8 mouse cellular contexts compared by ENCODE assay signal in the genomic region with DNA sequence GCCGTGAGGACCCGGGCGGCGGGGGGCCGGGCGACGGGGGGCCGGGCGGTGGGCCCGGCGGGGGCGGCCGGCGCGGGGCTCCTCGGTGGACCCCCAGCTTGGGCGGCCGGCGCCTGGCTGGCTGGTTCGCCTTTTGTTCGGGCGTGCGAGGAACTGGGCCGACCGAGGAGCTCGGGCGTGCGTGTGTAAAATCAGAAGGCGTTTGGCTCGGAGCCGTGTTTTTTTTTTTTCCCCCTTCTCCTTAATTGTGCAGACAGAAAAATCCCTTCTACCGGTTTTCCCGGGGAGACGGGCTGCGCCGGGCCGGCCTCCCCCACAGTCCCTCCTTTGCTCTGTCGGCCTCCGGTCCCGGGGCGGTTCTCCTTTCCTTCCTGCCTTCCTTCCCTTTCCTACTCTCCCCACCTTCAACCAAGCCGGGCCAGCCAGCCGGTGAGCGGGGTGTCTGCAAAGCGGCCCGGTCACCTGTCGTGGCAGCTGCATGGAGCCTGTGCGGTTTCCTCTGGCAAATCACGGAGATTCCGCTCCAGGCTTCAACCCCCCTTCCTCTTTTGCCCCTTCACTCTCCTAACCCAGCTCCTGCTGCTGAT. TPM values are rescaled to one million over a fixed set of nuclear protein-coding genes. Genes with fewer than 3 reads are reported as not detected.
DNase-seq lines count a peak whose midpoint lies in the region; ATAC-seq and TF ChIP-seq lines count a peak whose summit lies in the region.

No protein-coding gene starts in this region.

- H3K4me2 ChIP-seq in heart, embryonic 13.5 days = peak overlapping the region; percentile 75
- H3K4me2 ChIP-seq in liver, embryonic 16.5 days (ENCODE audit: low read depth, low read length) = peak overlapping the region; percentile 84
- peak overlapping the region; percentile 87 for H3K4me2 ChIP-seq in neural tube, embryonic 13.5 days

- TF ChIP-seq CTCF in embryonic fibroblast, embryonic 13.5 days (IDR thresholded peaks at IDR 0.05; ENCODE audit: borderline replicate concordance, insufficient read depth, low read length) = no peak

- peak overlapping the region; percentile 98 for H3K4me3 ChIP-seq in embryonic fibroblast, embryonic 13.5 days (ENCODE audit: insufficient read depth, low read length)
- peak overlapping the region; percentile 89 for H3K4me3 ChIP-seq in heart, embryonic 13.5 days
- H3K4me3 ChIP-seq in liver, embryonic 16.5 days (ENCODE audit: low read depth, low read length) = peak overlapping the region; percentile 72
- peak overlapping the region; percentile 85 for H3K4me3 ChIP-seq in neural tube, embryonic 13.5 days

- no peak; the same call in 1 of the 2 replicates for TF ChIP-seq POLR2A in embryonic fibroblast, embryonic 13.5 days (IDR thresholded peaks at IDR 0.05; ENCODE audit: low read depth, low read length)

- WGBS in heart, embryonic 13.5 days = under 1% methylated on average over 49 of the region's 50 CpGs
- under 1% methylated on average over 41 of the region's 50 CpGs for WGBS in liver, embryonic 16.5 days (ENCODE audit: insufficient replicate concordance)
- 0% methylated on average over 31 of the region's 50 CpGs for WGBS in neural tube, embryonic 13.5 days

- peak overlapping the region; percentile 98 for H3K9ac ChIP-seq in heart, embryonic 13.5 days
- peak overlapping the region; percentile 74 for H3K9ac ChIP-seq in liver, embryonic 16.5 days (ENCODE audit: low read depth, low read length)
- H3K9ac ChIP-seq in neural tube, embryonic 13.5 days = peak overlapping the region; percentile 99

- no peaks in the 10 kb centered on the region for H3K9me3 ChIP-seq in heart, embryonic 13.5 days
- H3K9me3 ChIP-seq in liver, embryonic 16.5 days (replicated peaks; ENCODE audit: control insufficient read depth, low read length) = no peaks in the 10 kb centered on the region
- H3K9me3 ChIP-seq in neural tube, embryonic 13.5 days = no peaks in the 10 kb centered on the region

- peaks cover 9% of the 10 kb centered on the region; the same call in 1 of the 2 replicates for H3K27me3 ChIP-seq in heart, embryonic 13.5 days (replicated peaks)
- peaks cover 29% of the 10 kb centered on the region for H3K27me3 ChIP-seq in liver, embryonic 16.5 days (ENCODE audit: control insufficient read depth, insufficient read depth, low read depth, low read length)
- H3K27me3 ChIP-seq in neural tube, embryonic 13.5 days = 0 out of 2 replicates have a peak, but pooled peaks cover 3% of the 10 kb centered on the region

- no peak for ATAC-seq in heart, embryonic 13.5 days (ENCODE audit: extremely low read depth, insufficient number of reproducible peaks, low FRiP score, low TSS enrichment)
- no peak for ATAC-seq in liver, embryonic 16.5 days (ENCODE audit: low read depth)
- ATAC-seq in neural tube, embryonic 13.5 days (ENCODE audit: low read depth) = peak; percentile 66

- peak overlapping the region; percentile 80 for H3K27ac ChIP-seq in embryonic fibroblast, embryonic 13.5 days (ENCODE audit: insufficient read depth, low read length)
- H3K27ac ChIP-seq in heart, embryonic 13.5 days (replicated peaks) = peak overlapping the region; percentile 95
- peak overlapping the region; percentile 28; the same call in 1 of the 2 replicates for H3K27ac ChIP-seq in liver, embryonic 16.5 days (ENCODE audit: low read length)
- peak overlapping the region; percentile 99 for H3K27ac ChIP-seq in neural tube, embryonic 13.5 days (replicated peaks)

- DNase-seq in CD4-positive, CD25-positive, alpha-beta regulatory T cell, adult 2 months (ENCODE audit: low read depth, low spot score) = peak; percentile 53
- DNase-seq in brain, adult 2 months (ENCODE audit: low read depth, low spot score) = peak; percentile 73
- DNase-seq in kidney, postnatal 10 days = peak; percentile 73
- DNase-seq in testis, postnatal 14 days (ENCODE audit: low spot score) = peak; percentile 57

- H3K36me3 ChIP-seq in heart, embryonic 13.5 days = peaks cover 10% of the 10 kb centered on the region
- no peaks in the 10 kb centered on the region for H3K36me3 ChIP-seq in liver, embryonic 16.5 days (ENCODE audit: control insufficient read depth, insufficient read depth)
- H3K36me3 ChIP-seq in neural tube, embryonic 13.5 days = peaks cover 12% of the 10 kb centered on the region

- H3K4me1 ChIP-seq in embryonic fibroblast, embryonic 13.5 days (ENCODE audit: control insufficient read depth, insufficient read depth, low read length) = peaks cover 6% of the 10 kb centered on the region
- H3K4me1 ChIP-seq in heart, embryonic 13.5 days = peaks cover 24% of the 10 kb centered on the region
- peaks cover 2% of the 10 kb centered on the region for H3K4me1 ChIP-seq in liver, embryonic 16.5 days (ENCODE audit: control insufficient read depth, low read depth, low read length)
- H3K4me1 ChIP-seq in neural tube, embryonic 13.5 days (replicated peaks) = peaks cover 45% of the 10 kb centered on the region

RNA-seq across cellular contexts. Expression of a gene that starts 0.9 kb away (rescaled TPM):
- polyA plus RNA-seq in embryonic fibroblast, embryonic 13.5 days (2011; ENCODE audit: insufficient read length, low read depth, missing spikeins) = 164 and 243 TPM in 2 replicates
- polyA plus RNA-seq in heart, embryonic 13.5 days (2015; fragmentation: Nextera tagmentation; extraction: Ambion mirVana) = 60.6 and 68.2 TPM in 2 replicates
- polyA plus RNA-seq in liver, embryonic 16.5 days (2015; fragmentation: Nextera tagmentation; extraction: Ambion mirVana) = 23.4 and 25.4 TPM in 2 replicates
- polyA plus RNA-seq in neural tube, embryonic 13.5 days (2015; fragmentation: Nextera tagmentation; extraction: Ambion mirVana) = 145 and 156 TPM in 2 replicates

RNA-seq across cellular contexts. Expression of a gene that starts 27.5 kb away (rescaled TPM):
- polyA plus RNA-seq in embryonic fibroblast, embryonic 13.5 days (2011; ENCODE audit: insufficient read length, low read depth, missing spikeins) = 69.2 and 75.1 TPM in 2 replicates
- polyA plus RNA-seq in heart, embryonic 13.5 days (2015; fragmentation: Nextera tagmentation; extraction: Ambion mirVana) = 126 and 154 TPM in 2 replicates
- polyA plus RNA-seq in liver, embryonic 16.5 days (2015; fragmentation: Nextera tagmentation; extraction: Ambion mirVana) = 64.1 and 68.9 TPM in 2 replicates
- 207 and 225 TPM in 2 replicates for polyA plus RNA-seq in neural tube, embryonic 13.5 days (2015; fragmentation: Nextera tagmentation; extraction: Ambion mirVana)

RNA-seq across cellular contexts. Expression of a gene that starts 27.6 kb away (rescaled TPM):
- polyA plus RNA-seq in embryonic fibroblast, embryonic 13.5 days (2011; ENCODE audit: insufficient read length, low read depth, missing spikeins) = 4.5 and 4.7 TPM in 2 replicates
- polyA plus RNA-seq in heart, embryonic 13.5 days (2015; fragmentation: Nextera tagmentation; extraction: Ambion mirVana) = 5.1 and 5.6 TPM in 2 replicates
- polyA plus RNA-seq in liver, embryonic 16.5 days (2015; fragmentation: Nextera tagmentation; extraction: Ambion mirVana) = 0.96 and 1.0 TPM in 2 replicates
- 9.8 and 13.3 TPM in 2 replicates for polyA plus RNA-seq in neural tube, embryonic 13.5 days (2015; fragmentation: Nextera tagmentation; extraction: Ambion mirVana)

Comparison
In these comparisons a context has a peak if more than half of its experiments do, and no peak if none do; other contexts are left out.
1. H3K27ac ChIP-seq: peak in every context shown above with its lines; median percentile 99 in neural tube, embryonic 13.5 days; 95 in heart, embryonic 13.5 days; 80 in embryonic fibroblast, embryonic 13.5 days; 28 in liver, embryonic 16.5 days.